Mouse (Mus musculus) fibroblast of lung, adult 2 months (primary cell): ENCODE measurements around the gene Notch4.
A peak's percentile ranks its signal among the peaks of the same experiment; 100 is the strongest.
"Not testable (repeated sequence)": the region's sequence is repeated elsewhere in the genome, so short reads cannot be mapped to it uniquely, and the experiment has no call there.

Experiments
- DNase-seq: peaks from one replicate; pipeline ENCODE4 v3.0.0-alpha.2; 2011; ENCODE audit warnings: low read depth

The Notch4 gene

DNA sequence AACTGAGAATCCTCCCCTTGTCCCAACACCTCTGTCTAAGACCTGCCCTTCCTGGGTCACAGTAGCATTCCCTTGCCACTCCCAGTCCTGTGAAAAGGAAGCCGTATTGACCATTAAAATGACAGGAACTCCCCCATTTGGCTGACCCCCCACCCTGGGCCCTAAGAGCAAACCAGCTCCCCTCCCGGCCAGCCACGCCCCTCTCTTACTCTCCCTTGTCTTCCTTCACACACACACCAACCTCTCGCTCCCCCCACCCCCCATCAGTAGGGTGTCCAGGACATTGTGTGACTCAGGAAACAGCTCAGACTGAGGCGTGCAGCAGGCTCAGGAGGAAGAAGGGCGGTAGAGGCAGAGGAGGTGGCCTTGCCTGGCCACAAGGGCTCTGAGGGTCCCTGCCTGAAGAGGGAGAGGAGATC, at the start of gene Notch4:
Gene Notch4, plus strand, starts transcription at position 266 of the 419 bp plus-strand sequence.
- DNase-seq = no peak

DNA sequence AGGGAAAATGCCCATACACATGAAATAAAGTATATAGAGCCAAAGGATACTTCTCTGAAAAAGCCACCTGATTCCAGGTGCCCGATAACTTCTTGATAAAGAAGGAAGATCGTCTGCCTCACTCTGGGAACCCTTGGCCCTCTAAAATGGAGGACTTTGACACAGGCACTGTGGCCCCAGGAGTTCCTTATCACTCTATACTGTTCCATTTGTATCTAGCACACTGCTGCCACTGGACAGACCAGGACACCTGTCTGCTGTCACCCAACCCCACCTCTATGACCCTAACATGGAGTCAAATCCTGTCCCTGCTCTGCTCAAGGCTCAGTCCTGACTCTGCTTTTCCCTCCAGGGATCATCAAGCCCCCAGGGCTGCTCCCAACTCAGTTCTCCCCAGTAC, 47.6 kb upstream of the Notch4 start:
- no peak for DNase-seq

DNA sequence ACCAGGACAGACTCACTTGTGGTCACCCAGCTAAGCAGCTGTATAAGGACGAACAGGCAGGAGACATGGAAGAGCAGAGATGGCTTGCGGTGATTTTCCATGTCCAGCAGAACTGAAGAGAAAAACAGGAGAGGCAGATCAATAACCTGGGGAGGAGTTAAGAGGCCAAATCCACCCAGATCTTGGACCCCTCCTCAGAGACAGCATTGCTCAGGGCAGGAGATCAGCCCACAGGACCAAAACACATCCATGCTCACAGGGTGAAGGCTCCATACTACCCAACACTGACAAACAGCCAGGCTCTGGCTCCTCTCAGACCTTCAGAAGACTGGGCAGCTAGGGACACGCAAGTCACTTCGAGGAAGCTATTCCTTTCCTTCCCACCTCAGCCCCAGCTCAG, 46.8 kb upstream of the Notch4 start, which contains the start of gene Btnl6:
Gene Btnl6, minus strand, starts transcription at position 101 of the 400 bp plus-strand sequence.
- no peak for DNase-seq

DNA sequence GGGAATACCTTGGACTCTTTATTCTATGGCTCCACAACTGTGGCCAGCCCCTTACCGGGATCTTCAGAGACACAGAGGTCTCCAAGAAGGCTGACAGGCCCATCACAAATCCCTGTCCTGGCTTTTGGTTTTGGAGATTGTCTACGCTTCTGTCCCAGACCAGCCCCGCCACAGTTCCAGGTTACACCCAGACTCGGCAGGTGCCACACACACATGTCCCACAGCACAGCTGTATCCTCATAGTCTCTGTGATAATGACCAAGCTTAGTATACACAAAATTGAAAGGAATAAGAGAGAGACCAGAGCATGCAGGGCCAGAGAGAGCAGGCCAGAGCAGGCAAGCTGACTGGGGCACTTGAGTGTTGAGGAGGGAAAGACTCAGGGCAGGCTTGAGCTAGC, 46.3 kb upstream of the Notch4 start:
- no peak for DNase-seq

DNA sequence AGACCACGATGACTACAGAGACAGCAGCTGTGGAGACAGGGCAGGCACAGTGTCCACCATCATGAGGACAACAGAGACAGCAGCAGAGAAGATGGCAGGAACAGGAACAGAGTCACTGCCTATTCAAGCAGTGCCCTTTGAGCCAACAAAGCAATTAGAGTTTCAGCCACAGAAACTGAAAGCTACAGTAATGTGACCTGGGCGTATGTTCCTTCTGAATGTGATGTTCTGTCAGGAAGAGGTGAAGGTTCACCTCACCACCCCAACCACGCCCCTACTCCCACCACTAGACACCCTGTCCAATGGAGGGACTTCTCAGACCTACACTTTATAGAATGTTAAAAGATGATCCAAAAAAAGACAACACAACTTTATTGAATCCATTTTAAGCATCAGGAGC, 45.5 kb upstream of the Notch4 start:
- DNase-seq = not testable (repeated sequence)

DNA sequence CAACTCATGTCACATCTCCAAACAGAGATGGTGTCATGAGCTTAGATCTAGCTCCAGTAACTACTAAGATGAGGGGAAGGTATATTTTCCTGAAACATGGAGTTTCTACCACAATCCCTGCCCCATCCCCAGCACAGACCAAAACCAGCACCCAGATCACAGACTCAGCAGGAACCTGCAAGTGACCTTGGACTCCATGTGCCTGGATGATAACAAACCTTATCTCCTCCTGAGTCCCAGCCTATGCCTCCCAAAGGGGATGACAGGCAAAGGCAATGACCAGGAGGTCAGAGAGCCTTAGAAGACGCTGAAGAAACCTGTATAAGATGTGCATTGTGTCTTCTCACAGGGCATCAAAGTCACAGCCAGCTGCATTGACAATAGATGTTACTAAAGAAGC, 45.1 kb upstream of the Notch4 start:
- no peak for DNase-seq

DNA sequence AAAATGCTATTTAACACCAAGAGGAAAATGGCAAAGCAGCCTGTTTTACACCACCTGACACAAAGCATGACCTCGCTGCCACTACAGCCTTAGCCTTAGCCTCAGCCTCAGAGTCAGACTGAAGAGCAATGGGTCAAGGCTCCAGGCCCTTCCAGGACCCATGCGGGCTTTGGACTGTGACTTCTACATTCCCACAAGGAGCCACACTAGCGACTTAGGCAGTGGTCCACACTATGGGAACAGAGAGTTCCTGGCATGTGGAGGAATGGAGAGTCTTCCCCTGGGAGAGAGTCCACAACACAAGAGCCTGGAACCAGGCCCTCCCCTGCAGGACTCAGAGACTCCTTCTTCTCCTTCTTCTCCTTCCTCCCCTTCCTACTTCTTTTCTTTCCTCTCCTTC, 31.4 kb upstream of the Notch4 start:
- DNase-seq = no peak

DNA sequence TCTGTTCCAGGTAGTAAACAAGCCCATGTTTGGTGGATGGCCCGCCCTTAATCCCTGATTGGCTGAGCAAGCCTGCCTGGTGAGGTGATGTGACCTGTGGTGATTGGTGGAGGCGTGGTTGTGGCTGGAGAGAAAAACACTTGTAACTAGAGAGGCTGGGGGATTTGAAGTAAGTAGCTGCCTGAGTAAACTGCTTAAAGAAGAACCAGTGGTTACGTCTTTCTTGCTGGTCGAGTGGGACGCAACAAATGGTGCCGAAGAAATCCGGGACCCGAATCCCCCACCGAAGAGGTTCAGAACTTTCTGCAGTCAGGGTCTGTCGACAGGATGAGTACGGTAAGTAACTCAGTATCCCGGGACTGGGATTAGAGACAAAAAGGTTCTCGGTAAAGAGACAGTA, 20.5 kb upstream of the Notch4 start:
- not testable (repeated sequence) for DNase-seq

DNA sequence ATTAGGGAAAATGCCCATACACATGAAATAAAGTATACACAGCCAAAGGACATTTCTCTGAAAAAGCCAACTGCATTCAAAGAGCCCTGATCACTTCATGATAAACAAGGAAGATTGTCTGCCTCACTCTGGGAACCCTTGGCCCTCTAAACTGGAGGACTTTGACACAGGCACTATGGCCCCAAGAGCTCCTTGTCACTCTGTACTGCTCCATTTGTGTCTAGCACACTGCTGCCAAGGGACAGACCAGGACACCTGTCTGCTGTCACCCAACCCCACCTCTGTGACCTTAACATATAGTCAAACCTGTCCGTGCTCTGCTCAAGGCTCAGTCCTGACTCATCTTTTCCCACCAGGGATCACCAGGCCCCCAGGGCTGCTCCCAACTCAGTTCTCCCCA, 17.3 kb upstream of the Notch4 start:
- DNase-seq = no peak

DNA sequence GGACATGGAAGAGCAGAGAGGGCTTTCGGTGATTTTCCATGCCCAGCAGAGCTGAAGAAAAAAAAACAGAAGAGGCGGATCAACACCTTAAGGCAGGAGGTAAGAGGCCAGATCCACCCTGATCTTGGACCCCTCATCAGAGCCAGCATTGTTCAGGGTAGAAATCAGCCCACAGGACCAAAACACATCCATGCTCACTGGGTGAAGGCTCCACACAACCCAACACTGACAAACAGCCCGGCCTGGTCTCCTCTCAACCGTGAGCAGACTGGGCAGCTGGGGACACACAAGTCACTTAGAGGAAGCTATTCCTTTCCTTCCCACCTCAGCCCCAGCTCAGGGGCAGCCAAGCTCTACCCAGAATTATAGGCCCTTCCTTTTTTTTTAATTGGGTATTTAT, 16.5 kb upstream of the Notch4 start:
- DNase-seq = no peak

DNA sequence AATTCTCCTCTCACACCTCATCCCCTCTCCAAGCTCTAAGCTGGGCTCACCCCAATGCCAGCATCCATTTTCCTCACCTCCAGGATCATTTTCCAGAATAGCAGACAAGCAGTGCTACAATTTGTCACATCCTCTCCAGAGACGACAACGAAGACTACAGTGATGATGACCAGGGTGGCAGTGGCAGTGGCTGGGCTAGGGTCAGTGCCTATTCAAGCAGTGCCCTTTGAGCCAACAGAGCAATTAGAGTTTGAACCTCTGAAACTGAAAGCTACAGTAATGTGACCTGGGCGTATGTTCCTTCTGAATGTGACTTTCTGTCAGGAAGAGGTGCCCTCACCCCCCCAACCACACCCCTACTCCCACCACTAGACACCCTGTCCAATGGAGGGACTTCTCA, 14.9 kb upstream of the Notch4 start:
- DNase-seq = no peak

DNA sequence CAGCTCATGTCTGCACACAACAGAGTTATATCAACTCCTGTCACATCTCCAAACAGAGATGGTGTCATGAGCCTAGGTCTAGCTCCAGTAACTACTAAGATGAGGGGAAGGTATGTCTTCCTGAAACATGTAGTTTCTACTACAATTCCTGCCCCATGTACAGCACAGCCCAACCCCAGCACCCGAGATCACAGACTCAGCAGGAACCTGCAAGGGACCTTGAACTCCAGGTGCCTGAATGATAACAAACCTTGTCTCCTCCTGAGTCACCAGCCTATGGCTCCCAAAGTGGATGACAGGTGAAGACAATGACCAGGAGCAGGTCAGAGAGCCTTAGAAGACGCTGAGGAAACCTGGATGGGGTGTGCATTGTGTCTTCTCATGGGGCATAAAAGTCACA, 14.2 kb upstream of the Notch4 start:
- no peak for DNase-seq

DNA sequence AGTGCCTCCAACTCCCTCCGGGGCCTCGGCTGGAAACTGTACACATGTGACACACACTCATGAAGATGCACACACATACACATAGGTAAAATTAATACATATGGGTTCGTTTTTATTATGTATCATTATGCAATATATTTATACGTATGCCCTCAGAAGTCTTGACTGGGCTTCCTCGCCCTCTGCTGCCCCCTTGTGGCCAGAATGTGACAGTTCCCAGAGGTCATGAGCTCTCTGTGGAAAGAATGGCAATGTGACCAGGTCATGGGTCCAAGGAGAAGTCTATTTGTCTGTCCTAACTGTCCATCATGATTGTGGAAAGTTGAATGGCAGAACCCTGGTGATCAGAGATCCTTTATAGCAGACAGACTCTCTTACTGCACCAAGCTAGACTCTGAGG, 8.6 kb upstream of the Notch4 start:
- peak; percentile 41 for DNase-seq

DNA sequence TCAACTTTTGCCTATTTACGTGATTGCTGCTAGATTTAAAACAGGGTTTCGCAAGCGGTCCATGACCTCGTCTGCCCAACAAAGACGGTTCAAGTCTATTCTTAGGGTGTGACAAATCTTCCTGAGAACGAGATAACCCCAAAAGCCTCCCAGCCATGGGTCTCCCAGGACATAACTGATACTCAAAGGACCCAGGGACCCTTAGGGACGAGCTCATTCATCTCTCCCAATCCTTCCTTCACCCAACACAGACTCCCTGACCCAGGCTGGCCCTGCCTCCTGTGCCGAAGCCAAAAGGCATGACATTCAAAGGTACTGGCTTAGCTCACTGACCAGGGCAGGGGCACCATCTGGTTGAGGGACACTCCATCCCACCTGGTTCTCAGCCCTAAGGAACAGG, 7.7 kb upstream of the Notch4 start:
- no peak for DNase-seq

DNA sequence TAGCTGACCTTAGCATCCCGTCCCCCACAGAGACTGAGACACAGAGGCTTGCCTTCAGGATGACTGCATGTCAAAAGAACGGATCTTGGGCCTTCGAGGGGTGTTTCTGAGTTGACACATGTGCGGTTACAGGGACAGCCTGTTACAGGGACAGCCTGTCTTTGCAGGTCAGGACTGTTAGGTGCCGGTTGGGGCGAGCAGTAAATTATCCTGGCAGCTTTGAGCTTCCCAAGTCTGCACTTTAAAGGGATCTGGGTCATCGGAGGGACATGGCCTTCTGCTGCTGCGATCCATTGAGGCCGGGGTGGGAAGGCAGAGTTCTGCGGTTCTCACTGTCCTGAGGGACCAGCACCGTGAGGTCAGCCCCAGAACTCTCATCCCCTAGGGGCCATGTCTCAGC, 6.7 kb upstream of the Notch4 start:
- no peak for DNase-seq

DNA sequence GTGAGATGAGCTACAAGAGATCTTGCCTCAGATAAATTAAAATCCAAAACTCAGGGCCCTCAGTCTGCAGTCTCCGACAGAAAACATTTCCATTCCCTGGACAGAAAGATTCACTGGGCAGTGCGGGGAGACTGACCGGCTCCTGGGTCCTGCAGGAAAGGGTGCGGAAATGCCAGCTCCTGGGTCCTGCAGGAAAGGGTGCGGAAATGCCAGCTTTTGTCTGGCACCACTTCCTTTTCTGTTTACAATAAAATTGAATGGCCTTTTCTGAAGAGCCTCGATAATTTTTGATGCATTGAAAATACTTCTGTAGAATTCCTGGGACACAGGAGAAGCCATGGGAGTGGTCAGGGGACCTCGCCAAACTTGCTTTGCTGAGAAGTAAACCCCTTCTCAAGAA, 5.0 kb upstream of the Notch4 start:
- DNase-seq = no peak

DNA sequence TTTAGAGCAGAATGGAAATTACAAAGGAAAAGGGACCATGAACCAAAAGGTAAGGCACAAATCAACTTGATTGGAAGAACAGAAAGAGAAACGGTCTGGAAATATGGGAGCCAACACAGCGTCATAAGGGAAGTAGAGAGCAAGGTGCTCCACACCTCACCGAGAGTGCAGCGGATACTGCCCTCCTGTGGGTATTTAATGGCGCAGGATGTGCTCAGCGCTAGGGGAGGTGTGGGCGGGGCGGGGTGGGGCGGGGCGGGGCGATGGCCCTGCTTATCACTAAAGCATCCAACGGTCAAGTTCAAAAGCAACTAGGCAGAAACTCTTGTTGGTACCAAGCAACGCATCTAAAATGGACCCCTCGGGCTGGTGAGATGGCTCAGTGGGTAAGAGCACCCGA, 4.2 kb upstream of the Notch4 start:
- no peak for DNase-seq

DNA sequence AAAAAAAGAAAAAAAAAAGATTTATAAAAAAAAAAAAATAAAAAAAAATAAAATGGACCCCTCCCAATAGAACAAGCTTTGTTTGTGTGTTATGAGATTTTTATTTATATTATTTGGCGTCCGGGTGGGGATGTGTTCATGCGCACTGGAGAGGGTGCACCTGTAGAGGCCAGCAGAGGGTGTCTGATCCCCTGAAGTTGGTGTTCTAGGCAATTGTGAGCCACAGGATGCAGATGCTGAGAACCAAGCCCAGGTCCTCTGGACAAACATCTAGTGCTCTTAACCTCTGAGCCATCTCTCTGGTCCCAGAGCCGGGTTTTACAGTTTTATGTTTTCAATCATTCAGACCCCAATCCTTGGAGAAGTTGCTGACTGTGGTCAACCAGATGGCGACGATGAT, 3.6 kb upstream of the Notch4 start:
- DNase-seq = no peak

DNA sequence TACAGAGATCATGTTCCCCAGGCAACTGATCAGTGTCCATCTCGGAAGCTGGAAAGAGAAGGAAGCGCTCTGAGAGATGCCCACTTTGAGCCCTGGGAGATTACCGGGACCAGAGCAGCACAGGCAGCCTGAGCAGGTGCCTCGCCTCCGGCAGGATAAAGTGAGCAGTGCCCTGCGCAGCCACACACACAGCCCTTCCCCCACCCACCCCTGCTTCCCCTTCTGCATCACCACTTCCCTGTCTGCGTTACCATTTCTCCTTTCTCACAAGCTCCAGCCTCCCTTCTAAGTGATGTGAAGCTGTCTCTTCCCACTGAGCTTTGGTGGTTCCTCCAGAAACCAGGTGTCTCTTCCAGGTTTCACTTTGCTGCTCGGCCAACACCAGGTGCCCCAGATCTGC, 2.9 kb upstream of the Notch4 start:
- no peak for DNase-seq

DNA sequence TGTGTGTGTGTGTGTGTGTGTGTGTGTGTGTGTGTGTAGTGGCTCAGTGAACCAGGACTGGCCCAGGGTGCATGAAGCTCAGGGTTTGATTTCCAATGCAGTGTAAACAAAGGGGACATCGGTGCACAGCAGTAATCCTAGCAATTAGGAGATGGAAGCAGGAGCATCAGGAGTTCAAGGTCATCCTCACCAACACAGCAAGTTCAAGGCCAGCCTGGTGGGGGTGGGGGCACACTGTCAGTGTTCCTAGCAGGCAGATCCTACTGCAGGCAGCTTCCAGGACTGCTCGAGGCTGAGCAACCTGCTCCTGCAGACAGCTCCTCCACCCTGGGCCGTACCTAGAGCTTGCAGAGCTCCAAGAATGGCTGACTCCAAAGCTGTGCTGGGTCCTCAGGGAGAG, 1.5 kb upstream of the Notch4 start:
- DNase-seq = no peak

DNA sequence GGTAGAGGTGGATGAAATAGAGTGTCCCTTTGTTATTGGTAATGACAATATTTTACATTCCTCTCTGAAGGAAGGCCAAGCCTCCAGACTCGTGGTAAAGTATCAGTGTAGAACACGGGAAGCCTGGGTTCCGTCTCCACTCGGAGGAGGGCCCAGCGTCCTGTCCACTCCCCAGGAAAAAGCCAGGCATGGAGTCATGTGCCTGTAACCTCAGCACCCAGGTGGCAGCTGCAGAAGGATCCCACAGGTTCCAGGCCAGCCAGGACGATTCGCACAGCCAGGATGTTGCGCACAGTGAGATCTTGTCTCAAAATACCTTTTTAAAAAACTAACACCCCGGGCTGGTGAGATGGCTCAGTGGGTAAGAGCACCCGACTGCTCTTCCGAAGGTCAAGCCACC, 714 bp upstream of the Notch4 start:
- DNase-seq = no peak

DNA sequence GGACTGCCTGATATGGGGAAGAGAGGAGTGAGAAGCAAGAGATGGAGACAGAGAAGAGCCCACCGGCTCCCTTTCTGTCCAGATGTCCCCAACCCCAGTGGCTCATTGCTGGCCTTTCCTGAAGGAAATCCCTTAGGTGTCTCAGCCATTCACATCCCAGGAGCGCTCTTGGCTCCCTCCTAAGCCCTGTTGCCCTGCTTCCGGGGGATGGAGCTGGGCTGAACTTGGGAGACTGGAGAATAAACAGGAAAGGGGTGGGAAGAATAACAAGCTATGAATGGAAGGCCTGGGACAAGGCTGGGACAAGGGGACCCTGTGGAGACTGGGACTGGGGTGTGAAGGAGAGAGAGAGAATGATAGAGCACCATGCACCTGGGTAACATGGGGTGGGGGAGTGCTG, 728 bp downstream of the Notch4 start:
- DNase-seq = no peak

DNA sequence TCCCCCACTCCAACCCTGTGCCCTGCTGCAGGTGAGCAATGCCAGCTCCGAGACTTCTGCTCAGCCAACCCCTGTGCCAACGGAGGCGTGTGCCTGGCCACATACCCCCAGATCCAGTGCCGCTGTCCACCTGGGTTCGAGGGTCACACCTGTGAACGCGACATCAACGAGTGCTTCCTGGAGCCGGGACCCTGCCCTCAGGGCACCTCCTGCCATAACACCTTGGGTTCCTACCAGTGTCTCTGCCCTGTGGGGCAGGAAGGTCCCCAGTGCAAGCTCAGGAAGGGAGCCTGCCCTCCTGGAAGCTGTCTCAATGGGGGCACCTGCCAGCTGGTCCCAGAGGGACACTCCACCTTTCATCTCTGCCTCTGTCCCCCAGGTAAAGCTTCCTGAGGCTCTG, 3.2 kb downstream of the Notch4 start:
- DNase-seq = no peak

DNA sequence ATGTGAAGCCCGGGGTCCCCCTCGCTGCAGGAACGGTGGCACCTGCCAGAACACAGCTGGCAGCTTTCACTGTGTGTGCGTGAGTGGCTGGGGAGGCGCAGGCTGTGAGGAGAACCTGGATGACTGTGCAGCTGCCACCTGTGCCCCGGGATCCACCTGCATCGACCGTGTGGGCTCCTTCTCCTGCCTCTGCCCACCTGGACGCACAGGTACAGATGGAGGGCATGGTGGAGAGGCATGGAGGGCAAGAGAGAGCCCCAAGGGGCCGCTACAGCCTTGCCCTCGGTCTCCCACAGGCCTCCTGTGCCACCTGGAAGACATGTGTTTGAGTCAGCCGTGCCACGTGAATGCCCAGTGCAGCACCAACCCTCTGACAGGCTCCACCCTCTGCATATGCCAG, 4.4 kb downstream of the Notch4 start:
- DNase-seq = no peak

DNA sequence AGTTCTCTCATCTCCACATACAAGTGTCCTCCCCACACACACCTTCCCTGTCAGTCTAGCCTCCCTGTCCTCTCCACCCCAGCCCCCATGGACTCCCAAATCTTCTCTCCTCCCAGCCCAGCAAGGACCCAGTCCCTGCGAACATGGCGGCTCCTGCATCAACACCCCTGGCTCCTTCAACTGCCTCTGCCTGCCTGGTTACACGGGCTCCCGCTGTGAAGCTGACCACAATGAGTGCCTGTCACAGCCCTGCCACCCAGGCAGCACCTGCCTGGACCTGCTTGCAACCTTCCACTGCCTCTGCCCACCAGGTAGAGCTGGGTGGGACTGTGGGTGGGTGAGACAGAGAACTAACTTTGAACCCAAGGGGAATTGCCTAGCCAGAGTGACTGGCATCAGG, 5.9 kb downstream of the Notch4 start:
- no peak for DNase-seq
